Mouse (Mus musculus): ENCODE measurements around the gene Samd8.

DNA sequence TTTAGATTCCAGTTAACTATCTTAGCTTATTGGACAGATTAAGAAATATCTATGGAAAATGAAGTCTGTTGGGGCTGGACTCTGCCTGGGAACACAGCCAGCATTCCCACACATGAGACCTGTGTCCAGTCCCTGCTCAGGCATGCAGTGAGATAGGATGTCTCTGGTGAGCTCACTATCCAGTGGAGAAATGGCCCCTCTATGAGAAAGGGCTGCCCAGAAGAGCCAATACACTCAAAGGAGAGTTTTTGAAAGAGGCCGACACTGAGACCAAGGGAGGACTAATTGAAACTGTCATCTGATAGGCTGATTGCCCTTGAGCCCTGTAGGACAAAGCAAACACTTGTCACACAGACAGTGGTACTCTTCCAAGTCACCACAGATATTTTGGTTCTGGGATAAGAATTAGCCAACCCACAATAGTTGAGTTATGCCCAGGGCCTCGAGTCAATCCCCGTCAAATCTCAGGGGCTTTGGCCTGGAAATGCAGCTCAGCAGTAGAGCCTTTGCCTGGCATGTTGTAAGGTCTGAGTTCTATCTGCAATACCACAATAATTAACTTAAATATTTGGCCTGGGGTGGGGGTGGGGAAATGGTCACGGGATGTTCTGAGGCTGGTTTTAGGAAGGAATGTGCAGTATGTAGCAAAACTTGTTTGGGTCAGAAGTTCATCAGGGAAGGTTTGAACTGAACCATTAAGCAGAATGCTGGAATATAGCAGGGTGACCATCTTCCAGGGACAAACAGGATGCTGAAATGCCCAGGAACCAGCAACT, 29.7 kb upstream of the Samd8 start:
- TF ChIP-seq CTCF (IDR thresholded peaks at IDR 0.05; ENCODE audit: control insufficient read depth, insufficient read depth, low read length) (no peak), POLR2A (IDR thresholded peaks at IDR 0.05; ENCODE audit: borderline replicate concordance, control insufficient read depth, low read depth, low read length) (no peak)

Data from bone marrow, adult 2 months (tissue).